Mouse (Mus musculus): ENCODE results near the gene Tox2. TPM values are rescaled to one million over a fixed set of nuclear protein-coding genes. Genes with fewer than 3 reads are reported as not detected.
A peak's percentile ranks its signal among the peaks of the same experiment; 100 is the strongest.

Gene Tox2
- total RNA-seq, 2 experiments from 2014 or later, result 19.1 to 21.1 TPM

DNA sequence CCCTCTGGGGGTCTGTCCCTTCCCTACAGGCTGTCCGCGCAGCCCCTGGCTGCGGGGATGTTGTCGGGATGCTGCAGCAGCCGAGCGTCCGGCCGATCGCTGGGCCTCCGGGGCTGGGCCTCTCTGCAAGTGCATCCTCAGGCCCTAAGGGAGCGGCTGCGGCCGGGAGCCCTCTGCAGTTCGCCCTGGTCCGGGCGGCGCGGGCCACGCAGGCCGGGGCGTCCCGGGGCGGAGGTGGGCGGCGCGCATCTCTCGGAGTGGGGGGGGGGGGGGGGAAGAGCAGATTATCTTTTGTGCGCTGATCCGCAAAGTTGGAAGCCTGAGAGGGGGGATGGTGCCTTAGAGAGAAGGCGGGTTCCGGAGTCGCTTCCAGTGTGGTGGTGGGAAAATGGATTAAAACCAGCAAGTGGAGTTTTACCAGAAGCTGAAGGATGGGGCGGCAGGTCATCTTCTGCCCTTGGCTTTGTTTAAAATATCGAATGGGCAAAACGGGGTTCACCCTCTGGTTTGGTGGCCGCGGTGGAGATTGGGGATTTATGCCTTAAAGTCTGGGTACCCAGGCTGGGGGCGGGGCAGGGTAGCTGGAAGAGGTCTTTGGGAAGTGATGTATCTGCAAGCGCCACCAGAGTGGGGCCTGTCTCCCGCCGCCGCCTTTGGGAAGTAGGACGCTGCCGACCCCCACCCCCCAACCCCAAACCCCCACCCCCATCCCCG is 1.8 kb downstream of the Tox2 start:
- DNase-seq (ENCODE audit: low spot score in 2 of 2), result no peak

DNA sequence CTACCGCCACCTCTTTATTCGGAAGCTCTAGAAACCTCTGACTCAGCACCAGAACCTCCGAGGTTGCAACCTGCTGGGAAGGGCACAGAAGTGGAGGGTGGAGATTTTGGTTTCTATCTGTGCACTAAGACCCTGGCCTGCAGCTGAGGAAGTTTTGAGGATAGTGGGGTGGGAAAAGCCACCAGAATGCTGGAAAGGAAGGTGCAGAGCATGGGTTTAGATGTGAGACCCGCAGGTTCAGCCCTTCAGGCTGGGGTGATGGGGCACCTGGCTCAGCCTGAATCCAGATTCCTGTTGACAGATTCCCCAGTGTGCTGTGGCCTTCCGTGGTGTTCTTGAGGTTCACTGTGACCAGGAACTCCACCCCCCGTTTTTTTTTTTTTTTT is 2.3 kb downstream of the Tox2 start:
- no peak for DNase-seq (ENCODE audit: low spot score in 2 of 2)

DNA sequence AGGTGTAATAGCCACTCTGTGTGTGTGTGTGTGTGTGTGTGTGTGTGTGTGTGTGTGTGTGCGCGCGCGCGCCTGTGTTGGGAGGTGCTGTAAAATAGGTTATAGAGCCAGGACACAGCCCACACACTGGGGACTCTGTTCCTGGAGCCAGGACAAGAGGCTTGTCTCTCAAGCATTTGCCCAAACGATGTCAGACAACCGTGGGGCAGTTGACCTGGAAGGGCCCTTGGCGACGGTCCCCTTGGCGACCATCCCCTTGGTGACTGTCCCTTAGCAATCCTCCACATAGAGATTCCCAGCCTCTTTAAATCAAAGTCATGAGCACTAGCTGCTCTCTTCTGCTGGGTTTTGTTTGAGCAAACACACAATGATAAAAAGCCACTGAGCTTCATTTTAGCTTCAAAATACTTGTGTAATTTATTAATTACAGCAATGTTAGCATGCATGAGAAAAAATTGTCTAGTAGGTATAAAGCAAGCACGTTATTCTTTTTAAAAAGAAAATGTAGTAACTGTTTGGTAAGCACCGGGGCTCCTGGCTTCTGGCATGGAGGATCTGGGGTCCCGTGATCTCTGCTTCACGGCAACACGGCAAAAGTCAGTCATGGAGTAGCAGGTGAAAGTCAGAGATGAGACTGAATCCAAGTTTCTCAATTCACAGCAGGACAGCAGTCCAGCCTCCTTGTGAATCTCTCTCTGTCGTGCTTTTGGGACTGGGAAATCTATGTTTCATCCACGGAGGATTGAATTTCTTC is 3.0 kb downstream of the Tox2 start:
- DNase-seq (ENCODE audit: low spot score in 2 of 2), result peak in 1 of 2 experiments; percentile 57

DNA sequence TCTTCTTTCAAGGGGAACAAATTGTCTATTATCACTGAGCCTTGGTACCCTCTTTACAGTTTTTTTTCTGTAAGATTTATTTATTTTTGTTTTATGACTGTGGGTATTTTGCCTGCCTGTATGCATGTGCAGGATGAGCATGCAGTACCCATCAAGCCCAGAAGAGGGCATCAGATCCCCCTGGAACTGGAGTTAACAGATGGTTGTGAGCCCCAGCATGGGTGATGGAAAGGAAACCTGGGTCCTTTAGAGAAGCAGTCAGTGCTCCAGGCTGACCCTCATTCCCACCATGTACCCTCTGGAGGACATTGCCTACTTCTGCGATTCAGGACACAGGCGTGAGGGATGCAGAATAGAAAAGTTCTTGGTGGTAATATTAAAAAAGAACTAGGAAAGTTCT is 4.4 kb downstream of the Tox2 start:
- DNase-seq (ENCODE audit: low spot score in 2 of 2), result no peak

DNA sequence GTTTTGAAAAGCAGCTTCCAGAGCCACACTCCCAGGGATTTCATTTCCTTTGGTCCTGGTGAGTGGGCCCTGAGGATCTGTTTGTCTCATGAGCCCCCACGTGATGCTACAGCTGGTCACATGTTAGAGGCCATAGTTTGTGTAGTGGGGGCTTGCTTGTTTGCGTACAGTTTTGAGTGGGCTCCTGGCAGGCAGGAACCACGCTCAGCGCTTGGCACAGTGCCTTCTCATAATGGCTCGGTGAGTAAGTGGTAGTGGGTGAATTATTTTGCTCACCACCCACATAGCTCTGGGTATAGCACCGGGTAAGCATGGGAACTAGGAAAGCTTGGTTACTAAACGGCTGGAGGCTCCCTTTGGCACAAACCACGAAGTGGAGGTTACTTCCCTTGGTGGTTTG is 6.2 kb downstream of the Tox2 start:
- DNase-seq (ENCODE audit: low spot score in 2 of 2), result no peak

DNA sequence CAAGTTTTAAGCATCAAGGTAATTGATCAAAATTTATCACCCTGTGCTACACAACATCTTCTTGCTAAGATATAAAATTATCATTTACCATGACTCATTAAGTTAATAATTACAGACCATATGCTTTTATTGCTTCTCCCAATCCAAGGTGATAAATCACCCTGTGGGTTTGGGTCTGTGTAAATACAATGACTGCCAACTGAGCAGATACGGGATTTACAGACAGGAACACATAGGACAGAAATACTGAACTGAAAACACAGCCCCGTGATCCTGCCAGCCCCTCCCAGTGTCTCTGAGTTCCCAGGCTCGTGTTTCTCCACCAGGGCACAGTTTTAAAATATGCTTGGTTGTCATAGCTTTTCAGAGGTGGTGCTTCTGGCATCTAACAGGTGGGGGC is 10.2 kb downstream of the Tox2 start:
- DNase-seq (ENCODE audit: low spot score in 2 of 2), result no peak

DNA sequence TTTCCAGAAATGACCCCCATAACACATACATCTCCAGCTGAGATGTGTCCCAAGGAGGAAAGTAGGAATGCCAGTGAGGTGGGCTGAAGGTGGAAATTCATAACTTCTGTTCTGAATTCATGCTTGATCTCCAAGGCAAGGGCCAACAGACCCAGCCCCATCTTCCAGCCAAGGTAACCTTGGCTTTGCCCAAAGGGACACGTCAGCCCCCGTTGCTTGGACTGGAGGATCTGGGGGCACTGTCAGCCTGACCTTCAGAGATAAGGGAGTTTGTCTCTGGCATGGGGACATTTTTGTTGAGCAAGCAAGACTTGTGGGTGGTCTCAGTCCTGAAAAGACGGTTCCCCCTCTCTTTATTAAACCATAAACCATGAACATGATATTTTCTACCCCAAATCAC is 15.2 kb downstream of the Tox2 start:
- no peak for DNase-seq (ENCODE audit: low spot score in 2 of 2)

DNA sequence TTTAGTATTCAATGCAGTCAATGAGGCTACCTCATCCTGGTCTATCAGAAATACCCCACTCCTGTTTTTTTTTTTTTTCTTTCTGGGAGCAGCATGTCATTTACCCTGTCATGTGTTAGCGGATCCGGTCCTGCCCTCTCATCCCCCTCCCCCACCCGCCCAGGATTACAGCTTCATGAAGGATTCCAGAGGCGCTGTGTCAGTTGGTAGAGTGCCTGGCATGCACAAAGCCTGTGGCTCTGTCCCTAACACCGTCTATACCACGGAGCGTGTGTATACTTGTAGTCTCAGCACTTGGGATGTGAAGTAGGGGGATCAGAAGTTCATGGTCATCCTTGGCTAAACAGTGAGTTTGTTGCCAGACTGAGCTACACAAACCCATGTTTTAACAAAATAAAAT is 15.6 kb downstream of the Tox2 start:
- no peak for DNase-seq (ENCODE audit: low spot score in 2 of 2)

DNA sequence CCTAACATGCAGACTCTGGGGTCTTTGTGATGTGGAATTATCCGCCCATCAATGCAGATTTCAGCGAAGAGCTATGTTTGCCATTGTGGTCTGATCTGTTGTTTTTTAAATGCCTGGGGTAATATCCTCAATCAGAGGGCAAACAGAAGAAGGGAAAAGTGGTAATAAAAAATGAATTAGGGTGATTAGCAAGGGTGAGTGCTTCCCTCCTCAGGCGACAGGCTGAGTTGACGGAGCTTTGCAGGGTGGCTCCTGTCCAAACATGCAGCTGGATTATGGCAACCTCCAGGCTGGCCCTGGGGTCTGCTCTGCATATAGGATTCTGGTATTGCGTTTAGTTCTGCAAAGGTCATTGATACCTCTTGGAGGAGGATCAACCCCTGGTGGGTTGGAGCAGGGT is 16.5 kb downstream of the Tox2 start:
- no peak for DNase-seq (ENCODE audit: low spot score in 2 of 2)

DNA sequence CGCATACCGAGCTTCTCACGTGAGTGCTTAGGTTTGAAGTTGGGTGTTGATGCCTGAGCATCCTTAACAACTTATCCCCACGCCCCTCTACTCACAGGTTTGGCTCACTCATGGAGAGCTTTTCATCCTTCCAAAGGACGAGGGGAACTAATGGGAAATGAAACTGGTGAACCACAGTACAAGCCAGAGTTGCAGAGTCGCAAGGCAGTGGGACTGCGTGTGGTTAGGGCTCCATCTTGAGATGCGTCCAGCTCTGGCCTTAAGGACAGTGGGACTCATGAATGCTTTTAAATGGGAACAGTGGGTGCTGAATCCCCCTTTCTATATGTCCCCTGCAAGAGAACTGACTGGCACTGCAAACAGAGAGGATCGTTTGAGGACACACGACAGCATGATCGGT is 17.8 kb downstream of the Tox2 start:
- DNase-seq (ENCODE audit: low spot score in 2 of 2), result no peak

DNA sequence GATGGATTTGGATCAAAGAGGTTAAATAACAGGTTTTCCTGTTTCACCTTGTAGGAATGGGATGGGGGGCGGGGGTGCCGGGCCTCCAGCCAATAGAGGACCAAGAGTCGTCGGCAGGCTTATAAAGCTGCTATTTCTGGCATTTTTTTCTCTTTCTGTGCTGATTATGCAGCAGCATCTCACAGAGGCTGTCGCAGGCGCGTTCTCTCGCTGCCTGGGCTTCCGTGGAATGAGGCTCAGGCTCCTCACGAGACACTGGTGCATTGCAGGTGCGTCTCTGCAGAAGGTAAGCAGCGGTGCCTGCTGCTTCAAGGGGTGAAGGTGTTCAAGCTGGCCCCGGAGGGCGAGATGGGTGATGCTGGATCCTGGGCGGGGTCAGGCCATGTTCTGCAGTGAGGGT is 22.4 kb downstream of the Tox2 start:
- DNase-seq (ENCODE audit: low spot score in 2 of 2), result no peak

DNA sequence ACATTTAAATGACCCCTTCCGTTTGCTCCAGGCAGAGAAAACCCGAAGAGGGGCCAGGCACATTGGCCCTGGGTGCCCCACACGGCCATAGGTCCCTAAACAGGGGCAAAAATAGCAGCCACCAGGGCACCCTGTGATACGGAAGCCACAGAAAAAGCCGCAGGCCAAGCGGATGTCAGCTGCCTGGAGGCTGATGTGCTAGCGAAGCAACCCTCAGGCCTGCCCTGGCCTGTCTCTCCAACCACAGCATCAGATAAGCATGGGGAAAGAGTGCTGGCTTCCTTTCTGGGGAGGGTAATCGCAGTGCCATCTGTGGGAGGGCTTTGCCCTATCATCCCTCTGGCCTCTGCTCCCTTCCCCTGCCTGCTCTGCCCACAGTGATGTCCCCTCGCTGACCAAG is 26.1 kb downstream of the Tox2 start:
- DNase-seq (ENCODE audit: low spot score in 2 of 2), result no peak

DNA sequence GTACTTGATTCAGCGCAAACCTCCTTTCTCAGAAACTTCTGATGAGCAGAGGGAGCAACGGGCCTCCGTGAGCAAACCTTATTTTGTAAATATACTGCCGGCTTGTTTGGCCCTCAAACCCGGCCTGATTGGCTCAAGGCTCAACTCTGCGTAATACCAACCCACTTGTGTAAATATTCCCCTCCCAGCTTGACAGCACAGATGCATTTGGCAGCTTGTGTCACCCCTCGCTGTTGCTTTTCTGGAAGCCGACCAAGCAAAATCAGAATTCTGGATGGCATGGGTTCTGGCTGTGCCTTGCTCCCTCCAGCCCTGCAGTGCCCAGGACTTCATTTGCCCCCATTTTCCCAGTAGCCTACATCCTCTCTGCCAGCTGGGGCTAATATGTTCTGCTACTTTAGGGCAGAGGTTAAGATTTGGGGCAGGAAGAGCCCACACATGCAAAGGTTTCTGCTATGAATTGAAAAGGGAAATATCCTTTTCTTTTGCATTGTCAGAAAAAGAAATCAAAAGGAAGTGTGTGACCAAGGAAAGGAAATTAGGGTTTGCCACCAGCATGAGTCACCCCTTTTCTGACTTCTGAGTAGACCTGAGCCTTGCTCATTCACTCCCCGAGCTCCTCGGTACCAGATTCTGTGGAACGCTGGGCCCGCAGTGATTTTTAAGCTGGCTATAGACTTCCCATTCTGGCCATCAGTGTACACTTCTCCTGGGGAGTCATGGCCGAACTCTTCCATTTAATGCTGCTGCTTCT is 29.0 kb downstream of the Tox2 start:
- DNase-seq (ENCODE audit: low spot score in 2 of 2), result peak; percentile 51 to 80

DNA sequence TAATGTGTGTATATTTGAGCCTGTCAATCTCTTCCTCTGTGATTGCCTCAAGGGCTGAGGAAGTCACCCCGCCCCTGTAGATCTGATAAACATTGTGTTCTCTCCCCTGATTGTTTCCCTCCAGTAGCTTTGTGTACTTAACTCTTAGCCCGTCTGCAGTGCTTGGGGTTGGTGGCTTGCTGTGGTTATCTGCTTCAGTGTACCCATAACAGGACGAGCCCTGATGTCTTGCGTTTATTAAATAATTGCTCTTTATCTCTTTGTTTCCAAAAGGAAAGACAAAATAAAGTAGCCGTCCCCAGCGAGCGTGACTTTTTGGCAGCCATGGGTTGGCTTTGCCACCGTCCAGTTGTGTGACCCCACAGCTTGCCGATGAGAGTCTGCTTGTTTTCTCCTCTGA is 30.7 kb downstream of the Tox2 start:
- DNase-seq (ENCODE audit: low spot score in 2 of 2), result no peak

DNA sequence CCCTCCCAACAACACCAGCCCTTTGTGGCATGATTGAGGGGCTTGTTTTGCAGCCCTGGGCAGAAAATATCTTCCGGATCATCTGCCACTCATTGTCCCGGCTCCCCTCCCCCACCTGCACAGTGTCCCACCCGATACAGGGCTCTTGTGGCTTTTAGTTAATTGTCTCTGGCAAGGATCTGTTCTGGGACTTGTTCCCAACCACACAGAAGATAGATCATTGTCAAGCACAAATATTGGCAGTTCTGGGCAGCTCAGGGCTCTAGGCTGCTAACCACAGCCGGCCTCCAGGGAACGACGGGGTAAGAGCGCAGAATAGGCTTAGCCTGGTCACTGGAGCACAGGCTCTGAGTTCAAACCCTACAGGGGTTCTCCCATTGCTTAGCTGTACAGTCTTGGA is 33.1 kb downstream of the Tox2 start:
- peak; percentile 45 to 84 for DNase-seq (ENCODE audit: low spot score in 2 of 2)

DNA sequence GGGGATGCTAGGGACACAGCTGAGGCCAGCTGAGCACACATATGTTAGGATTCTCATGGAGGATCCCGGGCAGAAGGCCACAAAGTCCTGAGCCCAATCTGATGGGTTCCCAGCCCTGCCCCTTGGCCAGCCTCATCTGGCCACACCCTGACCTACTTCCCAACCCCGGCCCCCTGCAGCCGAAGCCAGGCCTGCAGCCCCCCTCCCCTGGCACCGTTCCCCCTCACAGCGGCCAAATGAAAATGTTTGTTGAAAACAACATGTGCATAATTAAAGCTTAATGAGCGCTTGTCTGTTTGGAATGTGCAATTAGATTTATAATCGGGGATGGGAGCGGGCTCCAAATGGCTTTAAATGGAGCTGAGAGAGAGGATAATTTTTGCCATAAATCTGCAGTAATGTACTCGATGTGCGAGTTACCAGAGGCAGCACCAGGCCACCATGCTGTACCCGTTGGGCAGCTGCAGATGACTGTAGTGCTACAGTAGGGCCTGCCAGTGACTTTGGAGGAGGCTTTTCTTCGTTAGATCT is 35.1 kb downstream of the Tox2 start:
- peak; percentile 53 to 62 for DNase-seq (ENCODE audit: low spot score in 2 of 2)

DNA sequence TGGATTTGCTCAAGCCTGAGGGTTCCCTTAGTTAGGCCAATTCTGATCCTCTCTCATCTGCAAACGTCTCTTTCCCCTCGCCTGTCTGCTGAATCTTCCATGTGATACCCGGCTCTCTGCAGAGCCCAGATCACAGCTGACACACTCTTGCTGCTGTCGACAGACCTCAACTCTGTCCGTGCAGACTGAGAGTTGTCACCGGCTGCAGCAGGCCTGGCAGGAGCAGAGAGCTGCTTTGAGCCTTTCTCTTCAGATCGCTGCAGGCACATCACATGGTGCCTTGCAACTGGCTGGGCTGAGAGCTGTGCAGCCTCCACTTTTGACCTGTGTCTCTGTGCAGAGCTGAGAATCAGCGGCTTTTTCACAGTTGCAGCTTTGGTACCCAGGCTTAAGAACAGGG is 37.0 kb downstream of the Tox2 start:
- DNase-seq (ENCODE audit: low spot score in 2 of 2), result no peak

DNA sequence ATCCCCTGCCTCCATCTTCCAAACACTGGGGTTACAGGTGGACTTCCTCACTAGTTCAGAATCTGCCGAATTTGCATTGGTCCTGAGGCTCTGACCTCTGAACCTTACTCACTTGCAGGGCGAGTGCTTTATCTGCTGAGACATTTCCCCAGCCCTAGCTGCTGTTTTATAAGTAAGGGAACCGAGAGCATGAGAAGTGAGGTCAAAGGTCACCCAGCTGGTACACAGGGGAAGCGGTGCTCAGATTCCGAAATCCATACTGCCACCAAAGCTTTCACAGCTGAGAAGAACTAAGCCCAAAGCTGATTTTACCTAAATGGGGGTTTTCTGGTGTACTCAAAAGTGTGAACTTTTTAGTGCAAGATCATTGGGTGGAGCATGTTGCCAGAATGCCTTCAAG is 38.9 kb downstream of the Tox2 start:
- no peak for DNase-seq (ENCODE audit: low spot score in 2 of 2)

DNA sequence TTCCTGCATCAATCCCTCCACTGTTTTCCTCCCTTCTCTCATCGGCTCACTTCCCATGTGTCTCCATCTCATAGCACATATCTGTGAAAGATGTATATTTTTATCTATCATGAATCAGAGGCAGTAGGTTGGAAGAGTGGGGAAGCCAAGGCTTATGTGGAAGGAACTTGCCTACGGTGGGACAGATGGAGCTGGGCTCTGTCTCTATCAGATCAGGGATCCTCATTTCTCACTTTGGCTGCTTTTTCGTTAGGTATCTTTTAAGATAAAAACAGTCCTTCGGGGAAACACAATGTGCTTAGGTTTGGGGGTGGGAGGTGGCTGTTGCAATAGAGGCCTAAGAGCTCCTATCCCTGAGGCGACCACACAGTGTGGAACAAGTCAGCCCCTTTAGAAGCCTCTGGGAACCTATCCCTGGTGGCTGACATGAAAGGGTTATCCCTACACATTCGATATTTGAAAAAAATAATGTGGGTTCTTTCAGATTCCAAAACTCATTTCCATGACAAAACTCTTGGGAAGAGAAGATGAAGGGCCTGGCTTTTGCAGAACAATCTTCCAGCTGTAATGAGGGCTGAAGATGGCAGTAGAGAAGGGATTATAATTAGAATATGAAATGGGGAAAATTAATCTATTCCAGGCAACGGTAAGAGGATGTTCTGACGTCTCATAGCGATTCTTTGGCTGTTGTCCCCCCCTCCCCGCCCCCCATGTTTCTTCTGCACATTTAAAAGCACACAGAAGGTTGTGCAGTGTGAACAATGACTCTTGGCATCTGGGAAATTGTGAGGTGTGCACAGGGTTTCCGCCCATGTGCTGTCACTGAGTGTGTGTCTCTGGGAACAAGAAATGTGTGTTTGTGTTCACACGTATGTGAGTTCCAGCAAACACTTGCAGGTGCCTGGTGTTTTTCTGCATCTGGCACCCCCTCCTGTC is 41.3 kb downstream of the Tox2 start:
- no peak for DNase-seq (ENCODE audit: low spot score in 2 of 2)

DNA sequence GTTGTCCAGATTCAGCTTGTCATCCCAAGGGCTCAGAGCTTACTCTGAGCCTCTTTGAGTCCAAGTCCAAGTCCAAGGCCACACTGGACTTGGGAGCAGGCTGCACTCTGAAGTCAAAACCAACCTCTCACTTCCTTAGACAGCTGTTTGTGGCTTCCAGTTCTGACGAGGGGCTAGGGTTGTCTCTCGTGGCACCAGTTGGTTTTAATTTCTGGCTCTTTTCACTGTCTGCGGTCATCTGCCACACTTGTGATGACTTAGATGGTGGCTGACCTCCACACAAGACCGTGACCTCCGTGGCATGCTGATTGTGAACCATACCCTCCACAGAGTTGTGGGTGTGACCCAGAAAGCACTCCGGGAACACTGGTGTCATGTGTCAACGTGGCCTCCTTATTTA is 46.0 kb downstream of the Tox2 start:
- DNase-seq (ENCODE audit: low spot score in 2 of 2), result no peak

DNA sequence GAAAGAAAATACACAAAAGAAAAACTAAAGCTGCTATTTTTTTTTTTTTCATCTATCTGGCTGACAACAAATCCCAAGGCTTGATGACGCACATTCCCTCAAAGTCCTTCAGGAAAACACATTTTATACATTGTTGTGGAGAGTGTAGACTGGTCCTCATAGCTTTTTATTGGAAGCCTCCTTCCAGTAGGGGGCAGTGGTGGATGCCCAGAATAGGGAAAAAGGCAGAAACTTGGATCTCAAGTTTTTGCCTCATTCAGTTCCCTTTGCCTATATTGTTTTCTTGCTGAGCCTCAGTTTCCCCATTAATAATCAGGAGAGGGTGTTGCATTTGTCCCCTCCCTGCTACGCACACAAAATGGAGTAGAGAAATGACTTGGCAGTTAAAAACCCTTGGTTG is 49.7 kb downstream of the Tox2 start:
- no peak for DNase-seq (ENCODE audit: low spot score in 2 of 2)

Measured in layer of hippocampus, postnatal 14 days (tissue).